ENCODE assay signal across 9 mouse cellular contexts in genomic region chr1:38628901-38629585, GRCm38 (mm10). TPM values are rescaled to one million over a fixed set of nuclear protein-coding genes. Genes with fewer than 3 reads are reported as not detected.
DNase-seq lines count a peak whose midpoint lies in the region; ATAC-seq lines count a peak whose summit lies in the region.
"Had no signal": no experiment of that assay in that cellular context is flagged by ENCODE, and none has a peak within 500 bp of the region (broad histone marks: within the 10 kb centered on the region; RNA-seq: fewer than 3 reads in every experiment).

No protein-coding gene starts in this region.

- H3K36me3 ChIP-seq in hindbrain, embryonic 13.5 days: no peaks in the 10 kb centered on the region
- H3K36me3 ChIP-seq: neural tube, embryonic 12.5 days had no signal

- H3K9ac ChIP-seq in hindbrain, embryonic 13.5 days: 0 out of 2 replicates have a peak overlapping the region, but pooled peaks have one; percentile 3
- H3K9ac ChIP-seq: neural tube, embryonic 12.5 days had no signal

- no peak overlapping the region for H3K4me3 ChIP-seq in hindbrain, embryonic 13.5 days
- H3K4me3 ChIP-seq: neural tube, embryonic 12.5 days had no signal

- ATAC-seq in cerebellum, adult (ENCODE audit: insufficient number of reproducible peaks, low FRiP score, low TSS enrichment): no peak
- ATAC-seq in hindbrain, embryonic 13.5 days (ENCODE audit: low FRiP score): no peak

- H3K27ac ChIP-seq in hindbrain, embryonic 13.5 days: peak overlapping the region; percentile 98

- H3K4me1 ChIP-seq in hindbrain, embryonic 13.5 days (replicated peaks): peaks cover 58% of the 10 kb centered on the region

- 13% methylated on average over 11 of the region's 11 CpGs for WGBS in hindbrain, embryonic 13.5 days

- peak; percentile 21 to 31 for DNase-seq in cerebellum, postnatal 10 days
- peak; percentile 65 for DNase-seq in embryo, embryonic 11 days
- DNase-seq in lung, postnatal 14 days: peak; percentile 76
- DNase-seq in urinary bladder, postnatal 36 days (ENCODE audit: low spot score in 2 of 2): peak; percentile 14 to 47
- DNase-seq in thymus, postnatal 4 days: no peak
- DNase-seq in adipocyte (ENCODE audit: low spot score): no peak

- H3K27me3 ChIP-seq in hindbrain, embryonic 13.5 days: no peaks in the 10 kb centered on the region
- H3K27me3 ChIP-seq: neural tube, embryonic 12.5 days had no signal

- no peaks in the 10 kb centered on the region for H3K9me3 ChIP-seq in hindbrain, embryonic 13.5 days
- H3K9me3 ChIP-seq: neural tube, embryonic 12.5 days had no signal

- H3K4me2 ChIP-seq in hindbrain, embryonic 13.5 days: no peak overlapping the region; the same call in 1 of the 2 replicates

RNA-seq across cellular contexts. Expression of gene Aff3, which starts 35.7 kb away (rescaled TPM):
- 15.1 and 19.0 TPM in 2 replicates for polyA plus RNA-seq in hindbrain, embryonic 13.5 days (2015; fragmentation: Nextera tagmentation; extraction: Ambion mirVana)

Comparison
In these comparisons a context has a peak if more than half of its experiments do, and no peak if none do; other contexts are left out.
1. DNase-seq: peak in cerebellum, postnatal 10 days (2 of 2), embryo, embryonic 11 days (single experiment), lung, postnatal 14 days (single experiment) and urinary bladder, postnatal 36 days (2 of 2); none in thymus, postnatal 4 days (single experiment) and adipocyte (single experiment).